Mouse (Mus musculus): ENCODE data around the gene Rnf215. TPM values are rescaled to one million over a fixed set of nuclear protein-coding genes. Genes with fewer than 3 reads are reported as not detected.
A peak's percentile ranks its signal among the peaks of the same experiment; 100 is the strongest.

Rnf215 gene
- total and polyA plus RNA-seq, 3 experiments, result 14.9 to 24.8 (median 24.3) TPM

GRCm38 (mm10) chr11:4138964-4139363, 4.0 kb downstream of the Rnf215 start:
- Histone ChIP-seq H3K4me2 (ENCODE audit: insufficient read depth, low read depth, poor library complexity, severe bottlenecking) (peak overlapping the region; percentile 58), H3K9me3 (replicated peaks; ENCODE audit: low read length) (no peaks in the 10 kb centered on the region), H3K79me2 (replicated peaks; ENCODE audit: control insufficient read depth, extremely low read depth, insufficient read depth, poor library complexity, severe bottlenecking) (peaks cover 20% of the 10 kb centered on the region), H3K4me3 (replicated peaks in 1 of 3; ENCODE audit: low read depth in 2 of 3, low read length in 2 of 3, poor library complexity in 1 of 3) (peak overlapping the region in 1 of 3 experiments; percentile 16), H3K9ac (ENCODE audit: insufficient read depth, low read depth) (peak overlapping the region; percentile 52), H3K27ac (ENCODE audit: insufficient read depth, low read depth) (peak overlapping the region; percentile 93), H3K27me3 (replicated peaks) (no peaks in the 10 kb centered on the region), H3K4me1 (ENCODE audit: control insufficient read depth in 1 of 2, insufficient read depth in 2 of 2) (peaks cover 32 to 65% of the 10 kb centered on the region in 2 experiments), H3K36me3 (replicated peaks in 1 of 2; ENCODE audit: control insufficient read depth in 1 of 2, insufficient read depth in 1 of 2, low read length in 1 of 2) (peaks cover 43 to 66% of the 10 kb centered on the region in 2 experiments)
- peak; percentile 75 for TF ChIP-seq TBP (conservative IDR thresholded peaks at IDR 0.05; ENCODE audit: low read depth, low read length)
- 0 out of 2 replicates have a peak, but pooled peaks have one; percentile 29 for TF ChIP-seq MAFK (IDR thresholded peaks at IDR 0.05; ENCODE audit: insufficient replicate concordance, low read length)
- TF ChIP-seq USF2 (conservative IDR thresholded peaks at IDR 0.05; ENCODE audit: low read depth, low read length), result no peak
- TF ChIP-seq MYC (IDR thresholded peaks at IDR 0.05; ENCODE audit: low read depth, low read length), result peak; percentile 65
- peak; percentile 79; the same call in 1 of the 2 replicates for TF ChIP-seq MEF2A (IDR thresholded peaks at IDR 0.05; ENCODE audit: borderline replicate concordance, low read depth, low read length)
- TF ChIP-seq POLR2AphosphoS2 (IDR thresholded peaks at IDR 0.05; ENCODE audit: low read depth, low read length), result no peak
- peak; percentile 77 for TF ChIP-seq IRF4 (IDR thresholded peaks at IDR 0.05; ENCODE audit: low read depth, low read length)
- 0 out of 2 replicates have a peak, but pooled peaks have one; percentile 37 for TF ChIP-seq MAZ (IDR thresholded peaks at IDR 0.05; ENCODE audit: low read depth, low read length)
- TF ChIP-seq CTCF (conservative IDR thresholded peaks at IDR 0.05 in 1 of 2, IDR thresholded peaks at IDR 0.05 in 1 of 2; ENCODE audit: low read depth in 2 of 2, low read length in 2 of 2), result no peak
- peak; percentile 51; the same call in 1 of the 2 replicates for TF ChIP-seq MXI1 (IDR thresholded peaks at IDR 0.05; ENCODE audit: low read depth, low read length)
- TF ChIP-seq EP300 (IDR thresholded peaks at IDR 0.05; ENCODE audit: low read length), result peak; percentile 49; the same call in 1 of the 2 replicates
- no peak for TF ChIP-seq JUN (IDR thresholded peaks at IDR 0.05; ENCODE audit: insufficient read depth, low read depth, low read length)
- 0 out of 2 replicates have a peak, but pooled peaks have one; percentile 12 for TF ChIP-seq MAX (IDR thresholded peaks at IDR 0.05; ENCODE audit: low read length)
- 0 out of 2 replicates have a peak, but pooled peaks have one; percentile 27 for TF ChIP-seq ETS1 (conservative IDR thresholded peaks at IDR 0.05; ENCODE audit: low read depth, low read length)
- TF ChIP-seq CHD1 (IDR thresholded peaks at IDR 0.05; ENCODE audit: low read depth, low read length), result 0 out of 2 replicates have a peak, but pooled peaks have one; percentile 31
- 0 out of 2 replicates have a peak, but pooled peaks have one; percentile 5 for TF ChIP-seq SMC3 (IDR thresholded peaks at IDR 0.05; ENCODE audit: low read depth, low read length)
- TF ChIP-seq ELF1 (IDR thresholded peaks at IDR 0.05; ENCODE audit: low read depth, low read length), result peak; percentile 24; the same call in 1 of the 2 replicates
- 0 out of 2 replicates have a peak, but pooled peaks have one; percentile 32 for TF ChIP-seq RCOR1 (conservative IDR thresholded peaks at IDR 0.05; ENCODE audit: low read depth, low read length)
- no peak; the same call in 1 of the 2 replicates for TF ChIP-seq POLR2A (IDR thresholded peaks at IDR 0.05; ENCODE audit: low read depth, low read length)
- TF ChIP-seq TCF12 (IDR thresholded peaks at IDR 0.05; ENCODE audit: low read depth, low read length), result peak; percentile 56
- TF ChIP-seq SIN3A (IDR thresholded peaks at IDR 0.05; ENCODE audit: low read length), result 0 out of 2 replicates have a peak, but pooled peaks have one; percentile 22
- DNase-seq (ENCODE audit: extremely low read depth), result peak; percentile 65
- in situ Hi-C loops (cut with MboI; ENCODE audit: low pct_ligation_motif_present, low pct_unique_long_range_greater_than_20kb, low sequenced_read_pairs) (loop anchor here (5.0 kb wide), 1 partner anchor 68 kb away; no protein-coding TSS in a partner anchor), dilution Hi-C loops (cut with MboI; ENCODE audit: extremely low pct_ligation_motif_present, extremely low pct_unique_long_range_greater_than_20kb, low sequenced_read_pairs) (no loop called here)
